Mouse (Mus musculus) CH12.LX (cell line): ENCODE measurements around the gene Thap2.

Source experiments
- BHLHE40 ChIP-seq: IDR thresholded peaks from 2 replicates; pipeline ENCODE4 v1.6.1; 2011; ENCODE audit warnings: mild to moderate bottlenecking, low read depth, low read length, improper control_type of control experiment
- CTCF ChIP-seq, 2 experiments: IDR thresholded peaks in 1 of 2; conservative IDR thresholded peaks in 1 of 2; 2 replicates each; pipeline ENCODE4 v1.5.1; 2011 to 2012; ENCODE audit warnings: low read depth in 2 of 2, low read length in 2 of 2, improper control_type of control experiment in 1 of 2, inconsistent platforms in 1 of 2, mild to moderate bottlenecking in 1 of 2, moderate library complexity in 1 of 2
- E2F4 ChIP-seq: IDR thresholded peaks from 2 replicates; pipeline ENCODE4 v1.6.1; 2011; ENCODE audit warnings: low read depth, low read length, improper control_type of control experiment; ENCODE audit not compliant: insufficient replicate concordance
- EP300 ChIP-seq: IDR thresholded peaks from 2 replicates; pipeline ENCODE4 v1.6.1; 2011; ENCODE audit warnings: low read length, improper control_type of control experiment
- GABPA ChIP-seq: IDR thresholded peaks from 2 replicates; pipeline ENCODE4 v1.6.1; 2012; ENCODE audit warnings: low read depth, low read length, improper control_type of control experiment, inconsistent platforms; ENCODE audit not compliant: insufficient replicate concordance
- HCFC1 ChIP-seq: IDR thresholded peaks from 2 replicates; pipeline ENCODE4 v1.6.1; 2012; ENCODE audit warnings: low read depth, mild to moderate bottlenecking, inconsistent platforms, low read length, improper control_type of control experiment
- MAFK ChIP-seq: IDR thresholded peaks from 2 replicates; pipeline ENCODE4 v1.6.1; 2011; ENCODE audit warnings: low read length, improper control_type of control experiment; ENCODE audit not compliant: insufficient replicate concordance
- PAX5 ChIP-seq: IDR thresholded peaks from 2 replicates; pipeline ENCODE4 v1.6.1; 2012; ENCODE audit warnings: low read length, inconsistent platforms, mixed read lengths
- POLR2A ChIP-seq: IDR thresholded peaks from 2 replicates; pipeline ENCODE4 v1.6.1; 2011; ENCODE audit warnings: low read depth, mild to moderate bottlenecking, improper control_type of control experiment, low read length
- TCF12 ChIP-seq: IDR thresholded peaks from 2 replicates; pipeline ENCODE4 v1.6.1; 2014; ENCODE audit warnings: low read depth, mild to moderate bottlenecking, inconsistent platforms, low read length, improper control_type of control experiment
- ZC3H11A ChIP-seq: IDR thresholded peaks from 2 replicates; pipeline ENCODE4 v1.6.1; 2012; ENCODE audit warnings: low read depth, mild to moderate bottlenecking, inconsistent platforms, low read length, improper control_type of control experiment
- ZKSCAN1 ChIP-seq: IDR thresholded peaks from 2 replicates; pipeline ENCODE4 v1.6.1; 2012; ENCODE audit warnings: low read depth, inconsistent platforms, low read length, improper control_type of control experiment, borderline replicate concordance

DNA sequence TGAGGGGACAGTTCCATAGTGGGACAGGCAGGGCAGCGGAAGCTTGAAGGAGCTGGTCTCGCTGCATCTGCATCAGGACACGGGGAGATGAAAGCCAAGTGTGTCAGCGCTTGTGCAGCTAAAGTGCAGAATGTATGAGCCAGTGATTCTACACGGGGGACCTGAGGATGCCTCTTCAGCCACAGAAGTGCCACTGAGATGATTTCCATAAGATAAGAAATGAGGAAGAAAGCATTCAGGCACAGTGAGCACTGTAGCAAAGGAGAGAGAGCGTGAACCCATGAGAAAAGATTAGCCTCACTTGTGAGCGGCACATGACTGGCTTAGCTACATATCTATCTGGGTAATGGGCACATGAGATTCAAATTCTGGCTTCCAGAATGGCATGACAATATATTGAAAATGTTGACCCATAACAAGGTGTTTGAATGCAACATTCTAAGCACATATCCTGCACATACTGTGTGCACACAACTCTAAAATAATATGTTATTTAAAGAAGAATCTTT, 44.4 kb downstream of the Thap2 start:
- TF ChIP-seq GABPA (no peak), ZC3H11A (no peak), CTCF (conservative IDR thresholded peaks at IDR 0.05 in 1 of 2, IDR thresholded peaks at IDR 0.05 in 1 of 2; ENCODE audit: low read depth in 2 of 2, low read length in 2 of 2) (no peak), BHLHE40 (no peak), TCF12 (no peak), PAX5 (no peak), HCFC1 (no peak), POLR2A (no peak), ZKSCAN1 (no peak), EP300 (no peak), E2F4 (no peak), MAFK (no peak)
